Mouse (Mus musculus): ENCODE results near the gene Gm21865.
"Not testable (repeated sequence)": the region's sequence is repeated elsewhere in the genome, so short reads cannot be mapped to it uniquely, and the experiment has no call there.

Gm21865 gene

GRCm38 (mm10) chrY:40316803-40317202, at the start of gene Gm21865:
Gene Gm21865 (minus strand): TSS chrY:40316903.
- CTCF ChIA-PET = not testable (repeated sequence)
